Mouse (Mus musculus) heart, adult 11 months (tissue): ENCODE measurements around the gene Fkbp9.

ENCODE experiments used
- DNase-seq: peaks from one replicate; pipeline ENCODE4 v3.0.0; 2022

Gene Fkbp9

DNA sequence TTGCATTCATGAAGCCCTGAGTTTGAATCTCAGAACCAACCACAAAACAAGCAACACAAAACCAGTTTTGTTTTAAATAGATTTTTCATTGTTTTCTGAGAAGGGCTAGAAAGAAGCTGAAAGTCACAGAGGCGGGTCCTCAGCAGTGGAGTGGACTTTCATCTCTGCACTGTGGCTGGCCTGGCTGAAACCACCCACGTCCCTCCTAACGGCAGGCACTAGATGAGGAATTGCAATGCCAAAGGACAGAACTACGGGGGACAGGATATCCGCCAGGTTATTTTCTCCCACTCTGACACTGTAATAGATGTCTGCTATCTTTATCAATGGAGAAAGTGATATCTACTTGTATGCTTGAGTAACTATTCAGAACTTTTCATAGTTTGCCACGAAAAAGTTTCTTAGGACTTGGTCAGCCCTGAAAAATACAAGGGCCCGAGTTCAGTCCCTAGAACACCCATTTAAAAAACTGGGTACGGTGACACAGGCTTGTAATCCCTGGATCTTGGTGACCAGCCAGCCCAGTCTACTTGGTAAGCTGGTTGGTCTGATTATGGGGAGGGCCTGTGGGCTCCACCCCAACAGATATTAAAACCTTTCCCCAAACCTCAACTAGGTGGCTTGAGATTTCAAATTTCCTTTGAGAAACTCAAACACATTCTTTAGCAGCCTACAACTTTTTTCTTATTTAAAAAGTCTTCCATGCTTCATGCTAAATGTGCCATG is 74.4 kb downstream of the Fkbp9 start:
- peak; percentile 68 for DNase-seq

DNA sequence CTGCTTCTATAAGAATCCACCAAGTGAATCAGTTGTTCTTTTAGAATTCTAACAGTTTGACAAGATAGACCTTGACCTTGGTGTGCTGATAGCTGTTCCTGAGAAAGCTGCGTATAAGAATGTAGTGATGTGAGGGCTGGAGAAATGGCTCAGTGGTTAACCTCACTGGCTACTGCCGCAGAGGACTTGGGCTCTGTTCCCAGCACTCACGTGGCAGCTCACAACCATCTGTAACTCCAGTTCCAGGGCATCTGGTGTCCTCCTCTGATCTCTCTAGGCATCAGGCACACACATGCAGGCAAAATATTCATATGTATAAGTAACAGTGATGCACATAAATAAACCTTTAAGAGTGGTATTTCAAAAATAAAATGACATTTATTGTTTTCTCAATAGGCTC is 76.1 kb downstream of the Fkbp9 start:
- DNase-seq, result peak; percentile 88

DNA sequence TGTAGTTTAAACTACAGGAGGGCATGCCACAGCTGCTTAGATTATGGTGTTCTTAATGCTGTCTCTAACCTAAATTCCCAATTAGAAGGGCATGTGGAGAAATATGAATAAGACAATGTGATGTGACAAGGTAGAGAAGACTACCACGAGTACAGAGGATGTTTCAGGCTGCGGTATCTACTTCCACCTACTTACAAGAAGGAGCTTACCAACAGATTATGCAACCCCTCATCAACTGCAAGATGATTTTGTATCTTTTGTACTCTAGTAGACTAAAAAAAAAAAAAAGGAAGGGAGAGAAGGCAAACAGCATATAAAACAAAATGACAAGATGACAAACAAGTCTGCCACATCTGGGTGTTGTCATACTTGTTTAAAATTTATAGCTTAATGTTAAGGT is 76.5 kb downstream of the Fkbp9 start:
- DNase-seq, result peak; percentile 6

DNA sequence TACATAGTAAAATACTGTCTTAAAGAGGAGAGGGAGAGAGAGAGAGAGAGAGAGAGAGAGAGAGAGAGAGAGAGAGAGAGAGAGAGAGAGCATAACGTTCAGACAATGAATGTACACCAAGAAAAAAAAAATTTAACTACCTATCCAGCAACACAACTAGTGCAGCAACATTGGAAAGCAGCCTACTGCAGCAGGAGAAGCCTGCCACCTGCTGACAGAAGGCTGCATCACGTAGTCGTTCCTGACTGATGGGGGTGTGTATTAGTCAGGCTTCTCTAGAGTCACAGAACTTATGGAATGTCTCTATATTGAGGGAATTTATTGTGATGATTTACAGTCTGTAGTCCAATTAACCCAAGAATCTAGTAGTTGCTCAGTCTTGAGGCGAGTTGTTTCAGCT is 77.1 kb downstream of the Fkbp9 start:
- DNase-seq, result peak; percentile 92

DNA sequence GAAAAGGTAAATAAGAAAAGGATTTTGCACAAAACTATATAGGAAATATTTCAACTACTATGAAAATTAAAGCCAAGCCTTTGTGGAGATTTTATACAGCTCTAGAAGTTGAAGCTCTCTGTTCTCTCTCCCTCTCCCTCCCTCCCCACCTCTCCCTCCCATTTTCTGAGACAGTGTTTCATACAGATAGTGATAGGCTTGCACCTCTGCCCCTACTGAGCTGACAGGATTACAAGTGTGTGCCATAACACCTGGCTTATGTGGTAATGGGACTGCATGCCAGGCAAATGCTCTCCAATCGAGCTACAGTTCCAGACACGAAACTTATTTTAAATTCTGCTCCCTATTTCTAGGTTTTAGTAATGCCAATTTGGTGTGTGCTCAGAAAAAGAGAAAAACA is 79.1 kb downstream of the Fkbp9 start:
- peak; percentile 14 for DNase-seq

DNA sequence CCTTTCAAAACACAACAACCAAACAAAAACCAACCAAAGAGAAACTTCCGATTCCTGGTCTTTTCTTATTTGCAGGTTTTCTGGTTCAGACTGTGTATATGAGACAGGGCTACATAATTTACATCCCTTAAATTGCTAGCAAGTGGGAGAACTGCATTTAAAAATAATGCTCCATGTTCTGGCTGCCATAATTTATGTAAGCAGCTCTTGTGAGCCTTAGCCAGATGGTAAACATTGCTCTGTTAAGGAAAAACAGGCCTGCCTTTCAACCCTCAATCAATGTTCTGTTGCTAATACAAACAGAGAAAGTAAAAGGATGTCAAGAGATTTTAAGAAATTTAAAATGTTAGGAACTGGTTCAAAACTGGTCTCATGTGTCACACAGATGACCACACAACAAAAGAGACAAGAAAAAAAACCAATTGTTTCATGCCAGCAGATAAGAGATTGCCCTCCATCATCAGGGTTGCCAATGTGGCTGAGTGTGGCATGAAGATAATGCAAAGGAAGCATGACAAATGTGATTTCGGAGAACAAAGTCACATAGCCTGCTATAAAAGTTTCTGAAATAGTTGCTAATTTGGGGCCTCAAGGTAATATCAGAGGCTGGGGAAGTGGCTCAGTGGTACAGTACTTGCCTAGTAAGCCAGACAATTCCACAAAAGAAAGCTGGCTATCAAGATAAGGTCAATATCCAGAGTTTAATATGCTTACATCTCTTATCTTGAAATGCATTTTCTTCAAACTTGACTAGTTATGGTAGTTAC is 81.4 kb downstream of the Fkbp9 start:
- peak; percentile 51 for DNase-seq

DNA sequence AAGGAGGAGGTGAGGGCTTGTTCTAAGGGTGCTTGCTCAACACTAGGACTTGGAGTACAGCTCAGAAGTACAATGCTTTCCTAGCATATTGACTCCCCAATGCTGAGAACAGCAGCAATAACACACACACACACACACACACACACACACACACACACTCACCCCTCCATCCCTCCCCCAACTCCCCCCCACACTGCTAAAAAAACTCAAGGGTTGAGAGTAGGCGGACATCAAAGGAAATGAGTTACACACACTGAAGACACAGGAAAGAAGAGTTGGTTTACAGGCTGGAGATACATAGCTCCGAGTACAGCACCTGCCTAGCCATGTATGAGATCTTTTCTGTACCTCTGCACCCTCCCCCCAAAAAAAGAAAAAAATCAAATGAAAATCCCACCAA is 84.4 kb downstream of the Fkbp9 start:
- DNase-seq, result no peak

DNA sequence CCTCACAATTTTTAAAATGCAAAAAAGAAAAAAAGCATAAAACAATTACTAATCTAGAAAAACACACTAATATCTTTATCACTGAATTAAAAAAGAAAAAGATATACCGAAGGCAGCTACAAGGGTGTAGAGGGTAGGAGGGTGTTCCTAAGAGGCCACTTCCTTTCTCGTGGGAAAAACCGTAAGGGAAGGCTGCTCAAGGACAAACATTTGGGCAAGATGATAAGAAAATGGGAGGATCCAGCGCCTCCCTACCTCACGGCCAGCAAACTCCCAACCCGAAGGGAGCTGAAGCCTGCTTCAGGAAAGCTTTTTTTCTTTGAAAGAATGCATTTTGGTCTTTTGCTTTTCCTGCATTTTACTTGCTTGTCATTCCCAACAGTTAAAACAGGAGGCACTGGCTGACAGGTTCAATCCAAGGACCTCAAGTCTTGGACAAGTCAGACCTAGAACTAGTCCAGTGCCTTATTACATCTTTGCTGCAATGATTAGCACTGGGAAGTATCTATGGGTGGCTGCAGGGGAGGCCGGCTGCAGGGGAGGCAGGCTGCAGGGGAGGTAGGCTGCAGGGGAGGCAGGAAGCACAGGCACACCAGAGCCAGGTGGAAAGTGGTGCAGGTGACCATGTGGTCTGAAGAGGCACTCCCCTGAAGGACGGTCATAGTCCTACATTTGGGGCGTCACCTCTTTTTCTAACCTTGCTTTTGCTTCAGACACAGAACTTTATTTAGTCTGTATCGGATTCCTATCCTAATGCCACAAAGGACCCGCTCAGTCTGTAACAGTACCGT is 85.9 kb downstream of the Fkbp9 start:
- peak; percentile 89 for DNase-seq

DNA sequence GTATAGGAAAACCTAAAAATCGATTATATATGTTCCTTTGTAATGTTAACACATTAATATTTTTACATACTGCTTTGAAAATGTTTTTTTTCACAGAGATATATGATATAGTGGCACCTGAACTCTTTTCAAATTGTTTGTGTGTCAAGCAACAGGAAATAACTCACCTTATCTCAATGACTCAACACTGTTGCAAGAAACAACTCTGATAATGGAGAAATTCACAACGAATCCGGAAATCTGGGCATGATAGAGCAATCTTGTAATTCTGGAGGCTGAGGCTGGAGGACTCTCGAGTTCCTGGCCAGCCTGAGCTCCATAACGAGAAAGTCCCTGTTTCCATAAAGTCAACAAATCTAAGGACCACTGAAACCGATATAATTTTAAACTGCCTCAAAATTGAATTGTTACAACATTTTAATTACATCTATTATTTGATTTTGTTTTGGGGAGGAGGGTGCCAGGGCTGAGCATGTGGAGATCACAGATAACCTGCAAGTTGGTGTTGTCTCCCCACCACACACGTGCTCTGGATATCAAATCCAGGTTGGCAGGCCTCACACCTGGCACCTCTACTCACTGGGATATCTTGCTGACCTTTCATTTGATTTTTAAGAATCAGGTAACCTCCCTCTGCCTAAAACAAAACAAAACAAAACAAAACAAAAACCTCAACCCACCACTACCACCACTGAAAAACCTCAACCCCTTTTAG is 87.6 kb downstream of the Fkbp9 start:
- DNase-seq, result no peak

DNA sequence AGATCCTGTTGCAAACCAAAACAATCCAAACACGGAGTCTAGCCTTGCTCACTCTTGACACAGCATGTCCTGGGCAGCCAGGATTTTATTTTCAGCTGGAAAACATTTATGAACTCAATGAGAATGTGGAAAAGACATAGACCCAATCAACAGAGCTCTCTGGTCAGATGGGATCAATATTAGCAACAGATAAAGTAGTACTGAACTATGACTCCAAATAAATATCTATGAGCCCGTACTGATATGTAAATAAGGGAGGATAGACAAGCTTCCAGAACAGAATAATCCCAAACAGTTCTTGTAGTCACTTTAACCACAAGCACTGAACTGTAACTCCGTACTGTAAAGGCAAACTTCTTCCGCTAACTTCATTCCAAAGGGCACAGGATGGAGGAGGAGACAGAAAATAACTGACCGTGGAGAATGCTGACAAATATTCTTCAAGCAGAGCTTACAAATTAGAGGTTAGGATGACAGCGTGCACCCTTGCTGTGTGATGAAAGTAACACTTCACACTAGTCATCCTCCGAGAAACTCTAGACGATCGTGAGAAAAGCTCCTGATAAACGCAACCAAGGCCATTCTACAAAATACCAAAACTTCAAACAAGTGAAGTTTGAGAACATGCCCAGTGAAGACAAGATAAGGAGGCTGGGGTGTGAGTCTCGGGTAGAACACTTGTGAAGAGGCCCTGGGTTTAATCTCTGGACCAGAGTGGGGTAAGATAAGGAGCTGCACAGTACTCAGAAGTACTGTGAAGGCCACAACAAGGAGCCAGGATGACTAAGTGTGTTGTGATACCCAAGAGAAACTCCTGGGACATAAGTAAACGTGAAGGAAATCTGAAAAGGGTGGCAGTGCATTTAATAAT is 88.6 kb downstream of the Fkbp9 start:
- DNase-seq, result no peak

DNA sequence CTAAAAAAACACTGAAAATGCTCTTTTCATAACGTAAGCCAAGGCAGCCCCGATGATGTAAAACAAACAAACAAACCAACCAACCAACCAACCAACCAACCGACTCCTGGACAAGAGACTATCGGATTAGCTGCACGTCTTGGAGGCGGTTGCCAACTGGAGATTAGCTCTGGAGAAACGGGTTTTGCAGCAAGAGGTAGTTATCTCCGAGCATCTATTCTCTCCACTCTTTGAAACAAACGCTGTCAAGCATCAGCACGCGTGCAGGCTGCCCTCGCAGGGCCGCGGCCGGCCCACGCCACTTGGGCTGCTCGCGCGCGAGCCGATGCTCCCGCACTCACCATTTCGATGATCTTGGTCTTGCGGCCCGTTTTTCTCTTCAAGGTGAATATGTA is 91.5 kb downstream of the Fkbp9 start:
- DNase-seq, result no peak

DNA sequence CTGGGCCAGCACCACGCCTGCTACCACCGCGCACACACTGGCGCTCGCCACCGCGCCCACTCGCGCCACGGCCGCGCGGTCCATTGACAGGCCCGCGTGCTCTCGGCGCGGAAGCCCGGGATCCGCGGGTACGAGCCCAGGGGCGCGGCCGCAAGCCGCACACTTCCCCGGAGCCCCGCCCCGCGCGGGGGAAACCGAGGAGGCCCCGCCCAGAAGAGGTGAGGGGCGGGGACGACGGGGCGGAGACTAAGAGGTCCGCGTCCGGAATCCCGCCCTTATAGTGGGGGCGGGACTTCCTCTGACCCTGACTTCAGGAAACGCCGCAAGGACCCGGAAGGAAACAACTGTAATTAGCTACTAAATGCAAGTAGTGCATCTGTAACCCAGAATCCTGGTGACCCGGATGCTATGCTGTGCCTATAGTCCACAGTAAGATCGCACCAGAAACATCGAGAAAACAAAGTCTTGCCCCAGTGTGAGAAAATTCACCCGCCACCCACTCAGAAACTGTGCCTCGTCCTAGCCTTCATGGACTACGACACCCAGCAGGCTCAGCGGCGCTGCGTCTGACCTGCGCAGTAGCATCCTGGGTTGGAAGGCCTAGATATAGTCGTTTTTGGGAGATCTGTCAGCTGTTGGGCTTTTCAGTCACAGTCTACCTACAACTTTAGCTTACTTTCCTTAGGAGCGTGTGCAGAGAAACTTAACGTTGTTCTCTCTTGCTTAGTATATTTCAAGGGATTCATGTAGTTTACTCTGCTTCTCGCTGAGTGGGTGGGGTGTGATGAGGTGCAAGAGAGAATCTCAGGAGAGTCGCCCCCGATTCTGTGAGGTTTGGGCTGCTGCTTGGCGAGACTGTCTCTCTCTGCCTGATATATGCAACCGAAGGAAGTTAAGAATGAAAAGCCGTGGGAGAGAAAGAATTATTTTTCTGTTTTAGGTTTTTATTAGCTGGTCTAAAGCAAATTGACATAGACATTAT is 92.2 kb downstream of the Fkbp9 start, which contains the start of the genes Nt5c3 and Vmn1r4:
TSS of gene Nt5c3 (minus strand) at position 207 of the 982 bp plus-strand sequence.
TSS of gene Vmn1r4 (plus strand) at position 290 of the 982 bp plus-strand sequence.
- DNase-seq, result peak; percentile 100
